Mouse (Mus musculus) liver, embryonic 14.5 days (tissue): ENCODE data around the gene Gm9958. TPM values are rescaled to one million over a fixed set of nuclear protein-coding genes. Genes with fewer than 3 reads are reported as not detected.
A peak's percentile ranks its signal among the peaks of the same experiment; 100 is the strongest.

Experiments
- ATAC-seq: fragments of 200-750 bp; cut with Nextera tagmentation; 2 replicates; pipeline ENCODE4 v1.8.0; 2017; ENCODE audit warnings: moderate number of reproducible peaks, mild to moderate bottlenecking, moderate library complexity; ENCODE audit not compliant: insufficient read depth
- DNase-seq, 3 experiments: peaks; one replicate each; pipeline ENCODE4 v3.0.0-alpha.2; 2012 to 2013; ENCODE audit warnings: low read depth in 3 of 3, low spot score in 3 of 3
- H3K27ac ChIP-seq: fragments of 300-500 bp; sonication (generic); 2 replicates; pipeline ENCODE4 v1.5.1; 2014; ENCODE audit warnings: moderate library complexity, mild to moderate bottlenecking, control low read depth, inconsistent platforms
- H3K27me3 ChIP-seq: fragments of 300-500 bp; sonication (generic); 2 replicates; pipeline ENCODE4 v1.6.1; 2014; ENCODE audit warnings: mild to moderate bottlenecking, low read length, moderate library complexity; ENCODE audit not compliant: control insufficient read depth, insufficient read depth
- H3K36me3 ChIP-seq: fragments of 300-500 bp; sonication (generic); replicated peaks from 2 replicates; pipeline ENCODE4 v1.6.1; 2014; ENCODE audit warnings: low read depth; ENCODE audit not compliant: control insufficient read depth, insufficient read depth
- H3K4me1 ChIP-seq, 2 experiments: fragments of 200-500 bp in 1 of 2; fragments of 300-500 bp in 1 of 2; sonication (generic) in 1 of 2; replicated peaks; 2 replicates each; pipeline ENCODE4 v1.6.1; 2012 to 2014; ENCODE audit warnings: antibody characterized with exemption in 1 of 2, inconsistent platforms in 1 of 2, low read length in 1 of 2; ENCODE audit not compliant: control insufficient read depth in 2 of 2, insufficient read depth in 2 of 2
- H3K4me2 ChIP-seq: fragments of 300-500 bp; sonication (generic); 2 replicates; pipeline ENCODE4 v1.6.1; 2014; ENCODE audit warnings: low read depth, mild to moderate bottlenecking, control low read depth, moderate library complexity
- H3K4me3 ChIP-seq, 2 experiments: fragments of 200-500 bp in 1 of 2; fragments of 300-500 bp in 1 of 2; sonication (generic) in 1 of 2; 2 replicates each; pipeline ENCODE4 v1.5.1; 2012 to 2014; ENCODE audit warnings: low read depth in 2 of 2, low read length in 2 of 2, mild to moderate bottlenecking in 2 of 2, control low read depth in 1 of 2, inconsistent platforms in 1 of 2, moderate library complexity in 1 of 2; ENCODE audit not compliant: insufficient read depth in 1 of 2
- H3K9ac ChIP-seq: fragments of 300-500 bp; sonication (generic); replicated peaks from 2 replicates; pipeline ENCODE4 v1.6.1; 2014; ENCODE audit warnings: mild to moderate bottlenecking, control low read depth, moderate library complexity
- H3K9me3 ChIP-seq: fragments of 300-500 bp; sonication (generic); 2 replicates; pipeline ENCODE4 v1.6.1; 2016; ENCODE audit warnings: low read length, mixed read lengths; ENCODE audit not compliant: control insufficient read depth
- CTCF ChIP-seq: IDR thresholded peaks from 2 replicates; pipeline ENCODE4 v1.5.1; 2016; ENCODE audit warnings: antibody characterized with exemption, low read depth, control low read depth
- EP300 ChIP-seq: IDR thresholded peaks from 2 replicates; pipeline ENCODE4 v1.6.1; 2016; ENCODE audit warnings: antibody characterized with exemption, low read depth
- WGBS: fragments of 180-500 bp; shearing (Covaris S2); extraction: QIAGEN DNeasy Blood & Tissue Kit; methylation state at CpG from one replicate; pipeline ENCODE4 v1.1.7; 2014; ENCODE audit not compliant: insufficient replicate concordance; 5-methylcytosine and 5-hydroxymethylcytosine counted together
- polyA plus RNA-seq, 2 experiments: library from polyadenylated mRNA; depleted of rRNA in 1 of 2; stranded (reverse) in 1 of 2; unstranded in 1 of 2; fragments of >200 nt; fragmentation: Nextera tagmentation in 1 of 2; extraction: Ambion mirVana in 1 of 2; gene quantifications; 2 replicates each; pipeline versions ENCODE4 v1.2.1 to v1.2.3; 2012 to 2014

The Gm9958 gene
- polyA plus RNA-seq, 2 experiments, result 1.2 to 1.7 TPM

GRCm38 (mm10) chr5:90339129-90339952, 27.7 kb upstream of the Gm9958 start:
- peak in 1 of 3 experiments; percentile 19 for DNase-seq
- no peak for TF ChIP-seq CTCF
- no peak for TF ChIP-seq EP300

DNA sequence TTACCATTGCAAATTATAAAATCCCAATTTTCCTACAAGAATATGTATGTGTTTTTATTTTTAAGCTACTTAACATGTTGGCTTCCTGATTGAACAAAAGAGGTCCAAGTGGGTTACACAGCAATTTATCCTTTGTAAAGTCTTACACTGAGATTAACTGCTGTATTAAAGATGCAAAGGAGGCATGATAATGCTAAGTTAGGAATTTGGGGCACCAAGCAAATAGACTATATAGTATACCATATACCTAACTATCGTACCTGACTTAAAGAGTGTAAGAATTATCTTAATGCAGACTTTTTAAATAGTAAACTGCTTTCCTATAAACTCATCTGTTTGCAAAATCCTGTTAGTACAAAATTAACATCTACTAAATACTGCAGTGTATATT, 27.1 kb upstream of the Gm9958 start:
- Histone ChIP-seq H3K9me3 (no peaks in the 10 kb centered on the region), H3K4me2 (no peak overlapping the region), H3K4me3 (no peak overlapping the region), H3K9ac (no peak overlapping the region), H3K4me1 (peaks cover 0 to 9% of the 10 kb centered on the region in 2 experiments; a peak in 3 of 4 replicates), H3K27ac (no peak overlapping the region), H3K36me3 (no peaks in the 10 kb centered on the region), H3K27me3 (no peaks in the 10 kb centered on the region)
- TF ChIP-seq EP300, result no peak
- TF ChIP-seq CTCF, result no peak
- ATAC-seq (no peak), DNase-seq (no peak)
- 71% methylated on average over 1 of the region's 1 CpGs for WGBS

More at GRCm38 (mm10) chr5:90339129-90339952, 27.7 kb upstream of the Gm9958 start:
- H3K4me3 ChIP-seq, result no peak overlapping the region
- 0 out of 2 replicates have a peak, but pooled peaks have one; percentile 48 for ATAC-seq
- peak overlapping the region; percentile 32 for H3K4me2 ChIP-seq
- 10% methylated on average over 5 of the region's 5 CpGs for WGBS
- H3K36me3 ChIP-seq, result no peaks in the 10 kb centered on the region
- H3K4me1 ChIP-seq, result peaks cover 0 to 9% of the 10 kb centered on the region in 2 experiments; a peak in 3 of 4 replicates
- no peaks in the 10 kb centered on the region for H3K9me3 ChIP-seq
- H3K27ac ChIP-seq, result no peak overlapping the region
- no peak overlapping the region for H3K9ac ChIP-seq
- no peaks in the 10 kb centered on the region for H3K27me3 ChIP-seq

DNA sequence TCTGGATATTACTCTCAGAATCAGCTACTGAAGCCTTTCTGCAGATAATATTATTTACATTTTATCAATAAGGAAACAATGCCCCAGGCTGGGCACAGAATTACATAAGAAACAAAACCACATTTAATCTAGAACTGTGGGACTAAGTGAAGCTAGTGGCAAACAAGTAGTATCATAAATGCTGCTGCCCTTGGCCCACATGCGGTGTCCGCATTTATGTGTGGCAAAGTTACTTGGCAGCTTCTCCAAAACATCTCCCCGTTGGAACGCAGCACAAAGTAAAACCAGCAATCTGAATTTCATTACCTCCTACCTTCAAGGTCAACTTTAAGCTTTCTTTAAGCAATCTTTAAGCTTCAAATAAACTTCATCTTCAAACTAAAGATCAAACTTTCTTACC, 26.2 kb upstream of the Gm9958 start:
- H3K36me3 ChIP-seq, result no peaks in the 10 kb centered on the region
- no peaks in the 10 kb centered on the region for H3K27me3 ChIP-seq
- ATAC-seq (no peak), DNase-seq (no peak)
- TF ChIP-seq CTCF (no peak), EP300 (no peak)
- no peak overlapping the region for H3K4me3 ChIP-seq
- H3K27ac ChIP-seq, result no peak overlapping the region
- H3K9ac ChIP-seq, result no peak overlapping the region
- 73% methylated on average over 4 of the region's 4 CpGs for WGBS
- H3K9me3 ChIP-seq, result no peaks in the 10 kb centered on the region
- H3K4me1 ChIP-seq, result peaks cover 0 to 9% of the 10 kb centered on the region in 2 experiments; a peak in 3 of 4 replicates
- H3K4me2 ChIP-seq, result no peak overlapping the region

DNA sequence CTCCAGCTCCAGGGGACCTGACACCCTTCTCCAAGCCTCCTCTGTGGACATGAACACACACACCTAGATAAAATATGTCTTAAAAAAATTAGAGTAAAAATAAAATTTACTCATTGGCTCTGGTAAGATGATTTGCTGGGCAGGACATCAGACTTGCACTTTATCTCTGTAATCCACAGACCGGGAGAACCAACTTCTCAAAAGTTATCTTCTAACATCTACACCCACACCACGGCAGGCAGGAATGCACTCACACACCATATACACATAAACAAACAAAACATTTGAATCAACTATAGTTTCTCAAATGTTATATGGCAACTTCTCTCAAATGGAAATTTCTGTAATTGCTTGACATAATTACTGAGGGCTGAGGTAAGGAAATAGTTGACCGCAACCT, 20.1 kb upstream of the Gm9958 start:
- H3K9ac ChIP-seq, result no peak overlapping the region
- no peak overlapping the region for H3K27ac ChIP-seq
- DNase-seq (no peak), ATAC-seq (no peak)
- WGBS, result 42% methylated on average over 3 of the region's 3 CpGs
- no peaks in the 10 kb centered on the region for H3K9me3 ChIP-seq
- H3K36me3 ChIP-seq, result no peaks in the 10 kb centered on the region; the same call in 1 of the 2 replicates
- TF ChIP-seq EP300 (no peak), CTCF (no peak)
- no peak overlapping the region for H3K4me2 ChIP-seq
- no peaks in the 10 kb centered on the region for H3K27me3 ChIP-seq
- no peak overlapping the region for H3K4me3 ChIP-seq
- H3K4me1 ChIP-seq, result peaks cover 0 to 5% of the 10 kb centered on the region in 2 experiments; a peak in 1 of 4 replicates

- H3K4me2 ChIP-seq, result no peak overlapping the region
- no peak overlapping the region for H3K9ac ChIP-seq
- no peak overlapping the region for H3K4me3 ChIP-seq
- no peak overlapping the region for H3K27ac ChIP-seq
- H3K27me3 ChIP-seq, result no peaks in the 10 kb centered on the region
- TF ChIP-seq CTCF (no peak), EP300 (no peak)
- DNase-seq, result no peak
- ATAC-seq, result peak; percentile 70
- H3K4me1 ChIP-seq, result peaks cover 20 to 24% of the 10 kb centered on the region in 2 experiments
- no peaks in the 10 kb centered on the region for H3K9me3 ChIP-seq
- peaks cover 2% of the 10 kb centered on the region for H3K36me3 ChIP-seq
- 80% methylated on average over 4 of the region's 4 CpGs for WGBS
Measured at GRCm38 (mm10) chr5:90353552-90354317, 13.3 kb upstream of the Gm9958 start.
